Mouse (Mus musculus): ENCODE data around the gene Tcp10a.
"Not testable (repeated sequence)": the region's sequence is repeated elsewhere in the genome, so short reads cannot be mapped to it uniquely, and the experiment has no call there.

The Tcp10a gene

DNA sequence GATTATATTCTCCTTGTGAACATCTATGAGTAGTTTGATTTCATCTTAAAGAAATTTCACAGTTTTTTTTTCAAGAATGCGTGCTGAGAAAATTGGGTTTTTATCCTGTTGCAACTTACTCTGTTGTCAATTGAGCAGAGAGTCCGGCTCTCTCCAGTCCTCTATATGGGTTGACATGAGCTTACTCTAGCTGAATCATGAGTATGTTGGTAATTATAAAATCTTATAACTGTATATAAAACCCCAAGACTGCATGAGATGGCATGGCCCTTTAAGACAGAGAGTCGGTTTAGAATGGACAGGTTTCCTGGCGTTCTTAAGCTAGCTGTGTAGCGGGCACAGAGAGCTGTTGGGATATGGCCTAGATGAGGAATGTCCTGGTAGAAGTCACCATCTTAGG, at the start of gene Tcp10a:
Tcp10a (plus strand) TSS at position 301 of the 400 bp plus-strand sequence.
- not testable (repeated sequence) for DNase-seq (ENCODE audit: low spot score in 2 of 2)

DNA sequence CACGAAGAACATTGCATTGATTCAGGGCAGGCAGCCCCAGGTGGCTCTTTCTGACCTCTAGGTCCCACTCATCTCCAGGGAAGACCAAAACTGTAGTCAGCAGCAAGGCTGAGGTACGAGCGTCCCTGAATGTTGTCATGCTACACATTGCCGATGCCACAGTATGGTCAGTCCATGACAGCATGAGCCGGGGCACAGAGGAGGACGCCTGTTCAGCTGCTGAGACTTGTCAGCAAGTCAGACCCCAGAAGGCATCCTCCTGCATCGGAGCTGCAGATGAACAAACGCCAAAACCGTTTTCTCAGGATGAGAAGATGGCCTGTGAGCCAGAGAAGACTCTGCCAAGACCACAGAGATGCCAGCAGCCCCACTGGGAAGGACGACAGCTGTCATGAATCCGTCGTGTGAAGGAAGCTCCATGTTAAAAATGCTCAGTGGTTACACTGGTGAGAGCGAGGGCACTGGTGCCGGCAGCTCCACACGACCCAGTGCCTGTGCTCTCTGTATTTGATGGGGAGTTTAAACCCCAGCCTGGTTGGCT, 45.7 kb upstream of the Tcp10a start:
- DNase-seq (ENCODE audit: low spot score in 2 of 2) = no peak

DNA sequence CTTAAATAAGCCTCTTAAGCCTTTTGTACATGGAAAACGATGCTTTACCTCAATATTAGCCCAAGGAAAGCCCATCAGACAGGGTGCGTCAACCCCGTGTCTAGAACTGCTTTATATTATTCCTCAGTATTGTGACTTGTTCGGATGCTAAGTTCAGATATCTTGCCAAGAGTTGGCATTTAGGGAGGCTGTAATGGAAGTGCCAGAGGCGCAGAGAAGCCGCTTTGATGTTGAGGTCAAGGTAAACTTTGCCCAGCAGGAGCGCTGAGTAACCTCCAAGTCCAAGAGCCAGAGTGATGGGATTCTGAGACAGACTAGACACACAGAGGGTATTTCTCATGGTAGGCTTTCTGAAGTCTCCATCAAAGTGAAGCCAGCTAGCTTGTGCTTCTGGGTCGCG, 45.2 kb upstream of the Tcp10a start:
- DNase-seq (ENCODE audit: low spot score in 2 of 2) = no peak

- no peak for DNase-seq (ENCODE audit: low spot score in 2 of 2)
Observed at GRCm38 (mm10) chr17:7284297-7284910, 40.0 kb upstream of the Tcp10a start.

DNA sequence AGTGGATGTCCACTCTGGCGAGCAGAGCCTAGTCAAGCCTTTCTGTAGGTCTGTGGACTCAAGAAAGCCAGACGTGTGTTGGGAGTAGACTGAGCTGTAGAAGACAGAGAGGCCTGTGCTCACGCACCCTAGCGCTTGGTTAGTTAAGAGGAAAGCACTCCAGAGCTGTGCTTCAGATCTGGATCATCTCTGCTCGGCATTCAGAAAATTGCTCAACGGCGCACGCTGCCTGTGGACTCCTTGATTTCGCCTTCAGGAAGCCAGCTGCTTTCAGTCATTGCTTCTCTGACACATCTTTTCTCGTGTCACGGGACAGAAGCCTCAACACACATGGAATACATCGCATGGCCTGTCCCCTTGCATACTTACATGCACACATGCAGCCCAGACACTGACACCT, 39.2 kb upstream of the Tcp10a start:
- DNase-seq (ENCODE audit: low spot score in 2 of 2) = no peak

DNA sequence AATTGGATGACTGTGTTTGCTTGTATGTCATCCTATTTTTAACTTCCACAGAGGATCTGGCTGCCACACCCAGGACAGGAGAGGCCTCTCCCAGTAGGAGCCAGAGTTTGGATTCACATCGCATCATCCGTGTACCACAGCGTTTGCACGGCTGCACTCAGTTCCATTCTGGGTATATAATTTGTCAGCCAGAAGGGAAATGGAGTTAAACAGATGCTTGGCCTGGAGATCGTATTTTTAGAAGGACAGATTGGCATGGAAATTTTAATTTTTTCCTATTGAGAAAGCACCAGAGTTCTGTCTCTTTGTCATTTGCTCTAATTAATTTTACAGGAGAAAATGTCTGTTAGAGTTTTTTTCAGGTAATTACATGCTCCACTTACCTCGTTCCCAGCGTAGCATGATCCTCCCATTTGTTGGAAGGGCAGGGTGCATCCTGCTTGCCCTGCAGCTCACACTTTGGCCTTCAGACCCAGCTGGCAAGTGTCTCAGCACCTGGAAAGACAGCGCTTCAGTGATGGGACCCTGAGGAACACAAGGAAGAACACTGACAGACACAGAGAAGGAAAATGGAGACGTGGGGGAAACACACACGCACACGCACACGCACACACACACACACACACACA, 37.9 kb upstream of the Tcp10a start:
- DNase-seq (ENCODE audit: low spot score in 2 of 2) = no peak

DNA sequence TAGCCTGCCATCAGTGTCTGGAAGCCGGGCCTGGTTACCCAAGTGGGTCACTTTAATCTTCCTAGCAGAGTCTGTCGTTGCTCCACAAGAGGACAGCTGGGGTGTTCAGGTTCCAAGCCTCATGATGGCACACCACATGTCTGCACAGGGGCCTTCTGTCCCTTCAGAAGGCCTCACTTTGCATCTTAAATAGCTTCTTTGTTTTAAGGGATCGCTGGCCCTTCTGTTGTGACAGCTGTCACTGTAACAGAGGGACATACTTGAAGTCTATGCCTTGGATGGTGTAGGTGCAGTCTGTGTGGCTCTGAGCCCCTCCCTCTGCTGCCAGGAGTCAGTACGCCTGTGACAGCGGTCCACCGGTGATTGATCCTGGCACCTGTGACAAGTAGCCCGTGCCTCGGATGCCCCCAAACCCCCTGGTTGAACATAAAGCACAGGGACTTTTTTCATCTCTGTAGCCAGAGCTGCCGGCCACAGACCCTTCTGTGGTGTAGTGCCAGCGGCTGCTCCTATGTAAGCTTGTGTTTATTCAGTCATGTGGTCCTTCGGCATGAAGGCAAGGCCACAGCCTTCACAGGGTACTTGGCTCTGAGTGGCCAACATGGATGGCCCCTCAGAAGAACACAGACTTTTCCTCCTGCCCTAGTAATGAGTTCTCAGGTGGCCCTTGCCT, 32.3 kb upstream of the Tcp10a start:
- DNase-seq (ENCODE audit: low spot score in 2 of 2) = no peak

- DNase-seq (ENCODE audit: low spot score in 2 of 2) = not testable (repeated sequence)
Observed at GRCm38 (mm10) chr17:7306278-7307196, 17.9 kb upstream of the Tcp10a start.

- not testable (repeated sequence) for DNase-seq (ENCODE audit: low spot score in 2 of 2)
Observed at GRCm38 (mm10) chr17:7315693-7316382, 8.6 kb upstream of the Tcp10a start.

GRCm38 (mm10) chr17:7319789-7320188, 4.7 kb upstream of the Tcp10a start:
- not testable (repeated sequence) for DNase-seq (ENCODE audit: low spot score in 2 of 2)

DNA sequence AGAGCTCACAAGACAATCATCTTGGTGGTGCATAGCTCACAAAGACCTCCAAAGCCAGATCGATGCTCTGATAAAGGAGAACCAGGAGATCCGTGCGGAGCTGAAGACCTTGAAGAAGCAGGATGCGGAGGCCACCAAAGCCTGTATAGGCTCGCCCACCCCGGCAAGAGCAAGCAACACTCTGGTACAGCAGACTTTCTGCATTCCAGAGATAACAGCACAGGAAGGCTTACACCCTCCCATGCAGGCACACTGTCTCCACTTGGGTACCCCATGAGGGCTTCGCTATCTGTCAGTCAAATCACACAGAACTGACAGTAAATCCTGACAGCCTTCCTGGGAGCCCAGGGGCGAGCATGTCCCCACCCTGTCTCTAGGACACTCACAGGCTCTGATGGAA, 2.0 kb downstream of the Tcp10a start:
- not testable (repeated sequence) for DNase-seq (ENCODE audit: low spot score in 2 of 2)

DNA sequence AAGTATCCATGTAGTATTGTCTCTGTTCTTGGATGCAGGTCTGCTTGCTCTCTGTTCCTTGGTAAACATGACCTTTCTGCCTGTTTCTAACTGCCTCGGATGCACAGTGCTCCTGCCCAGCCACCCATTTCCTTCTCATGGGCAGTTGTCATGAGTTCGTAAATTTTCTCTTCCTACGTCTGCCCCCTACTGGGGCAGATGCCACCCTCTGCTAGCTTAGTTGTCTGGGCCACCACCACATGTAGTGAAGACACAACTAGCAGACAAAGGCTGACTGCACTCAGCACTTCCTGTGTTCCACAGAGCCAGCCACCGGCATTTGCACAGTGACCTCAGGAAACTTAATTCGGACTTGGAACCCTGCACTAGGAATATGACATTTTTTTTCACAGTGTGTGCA, 8.3 kb downstream of the Tcp10a start:
- not testable (repeated sequence) for DNase-seq (ENCODE audit: low spot score in 2 of 2)

- DNase-seq (ENCODE audit: low spot score in 2 of 2) = not testable (repeated sequence)
Observed at GRCm38 (mm10) chr17:7337381-7337780, 12.9 kb downstream of the Tcp10a start.

DNA sequence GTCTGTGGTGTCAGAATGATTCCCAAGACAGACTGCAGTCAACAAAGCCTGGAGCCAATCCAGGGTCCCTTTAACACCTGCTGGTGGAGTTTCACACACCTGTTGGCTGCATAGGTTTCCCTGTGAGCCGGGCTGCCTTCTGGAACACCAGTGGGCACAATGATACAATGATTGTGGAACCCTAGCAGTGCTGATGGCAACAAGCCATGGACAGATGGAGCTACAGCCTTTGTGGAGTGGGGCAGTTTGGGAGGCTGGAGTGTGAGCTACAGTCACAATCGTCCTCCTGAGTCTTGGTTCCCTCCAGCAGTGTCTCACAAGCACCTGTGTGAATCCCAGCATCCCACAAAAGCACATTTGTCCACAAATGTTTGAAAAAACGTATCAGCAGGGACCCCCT, 24.3 kb downstream of the Tcp10a start:
- not testable (repeated sequence) for DNase-seq (ENCODE audit: low spot score in 2 of 2)

- not testable (repeated sequence) for DNase-seq (ENCODE audit: low spot score in 2 of 2)
Observed at GRCm38 (mm10) chr17:7352596-7352995, 28.1 kb downstream of the Tcp10a start, which contains the start of gene Ttll2. Gene Ttll2 (minus strand): TSS chr17:7352696.

DNA sequence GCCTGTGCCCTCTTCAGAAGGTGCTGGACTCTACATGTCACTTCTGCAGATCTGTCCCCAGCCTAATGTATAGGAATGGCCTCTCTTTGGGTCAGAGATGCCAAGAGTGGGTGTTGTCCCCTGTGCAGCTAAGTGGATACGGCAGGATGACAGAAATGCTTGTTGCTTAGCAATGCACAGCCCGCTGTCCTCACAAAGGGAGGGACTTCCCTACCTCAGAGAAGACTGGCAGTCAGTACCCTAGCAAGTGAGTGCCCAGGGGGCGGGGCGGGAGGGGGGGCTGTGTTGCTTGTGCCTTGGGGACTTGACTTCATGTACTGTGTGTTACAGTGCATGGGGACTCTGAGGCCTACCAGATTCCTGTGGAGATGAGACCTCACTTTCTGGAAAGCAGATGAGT, 35.4 kb downstream of the Tcp10a start:
- DNase-seq (ENCODE audit: low spot score in 2 of 2) = not testable (repeated sequence)

DNA sequence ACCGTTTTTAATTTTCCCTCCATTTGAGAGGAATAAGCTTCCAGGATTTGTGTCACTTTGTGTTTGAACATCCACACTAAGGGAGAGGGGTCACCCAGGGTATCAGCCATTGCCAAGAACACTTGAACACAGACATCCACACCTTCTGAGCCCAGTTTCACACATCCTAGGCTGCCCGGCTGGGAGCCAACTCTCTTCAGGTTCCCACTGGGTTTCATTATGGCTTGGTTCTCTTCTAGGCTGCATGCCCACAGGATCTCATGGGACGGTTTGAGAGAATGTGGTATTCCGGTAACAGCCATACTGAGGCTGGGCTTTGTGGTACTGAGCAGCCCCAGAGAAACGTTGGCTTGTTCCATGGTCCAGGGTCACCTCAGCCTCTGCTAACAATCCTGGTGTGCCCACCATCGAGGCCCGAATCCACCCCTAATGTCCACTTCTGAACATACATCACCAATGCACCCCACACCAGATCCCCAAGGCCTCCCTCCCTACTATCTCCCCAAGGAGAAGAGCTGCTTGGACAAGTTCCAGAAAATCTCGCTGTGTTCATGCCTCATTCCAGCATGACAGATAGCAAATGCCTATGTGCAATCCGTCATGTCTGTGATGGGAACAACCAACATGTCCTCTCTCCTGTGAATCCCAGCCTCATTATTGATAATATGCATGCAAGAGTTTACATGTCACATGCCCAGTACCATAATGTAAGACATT, 36.5 kb downstream of the Tcp10a start:
- not testable (repeated sequence) for DNase-seq (ENCODE audit: low spot score in 2 of 2)

- not testable (repeated sequence) for DNase-seq (ENCODE audit: low spot score in 2 of 2)
Observed at GRCm38 (mm10) chr17:7365615-7366014, 41.2 kb downstream of the Tcp10a start.

DNA sequence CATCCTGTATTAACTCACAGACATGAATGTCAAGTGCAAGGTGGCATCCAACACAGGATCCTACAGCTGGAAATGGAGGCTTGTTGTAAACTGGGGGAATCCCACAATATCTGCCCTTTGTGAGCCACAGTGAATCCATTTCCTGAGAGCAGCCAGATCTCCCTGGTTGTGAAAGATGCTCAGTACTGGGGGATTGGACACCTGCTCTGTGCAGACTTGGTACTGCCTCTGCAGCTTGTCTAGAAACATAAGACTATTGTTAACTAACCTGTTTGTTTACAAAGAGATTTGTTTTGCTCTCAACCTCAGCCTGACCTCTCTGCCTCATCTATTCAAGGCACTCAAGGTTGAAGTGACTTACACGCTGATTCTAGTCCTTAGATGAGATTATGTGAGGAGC, 41.8 kb downstream of the Tcp10a start:
- not testable (repeated sequence) for DNase-seq (ENCODE audit: low spot score in 2 of 2)

- DNase-seq (ENCODE audit: low spot score in 2 of 2) = not testable (repeated sequence)
Observed at GRCm38 (mm10) chr17:7366676-7367374, 42.4 kb downstream of the Tcp10a start.
